Mouse (Mus musculus): ENCODE measurements around the gene Klf12. TPM values are rescaled to one million over a fixed set of nuclear protein-coding genes. Genes with fewer than 3 reads are reported as not detected.

The Klf12 gene
- total RNA-seq, 2 experiments from 2014 or later: 1.2 TPM; not detected in 1

DNA sequence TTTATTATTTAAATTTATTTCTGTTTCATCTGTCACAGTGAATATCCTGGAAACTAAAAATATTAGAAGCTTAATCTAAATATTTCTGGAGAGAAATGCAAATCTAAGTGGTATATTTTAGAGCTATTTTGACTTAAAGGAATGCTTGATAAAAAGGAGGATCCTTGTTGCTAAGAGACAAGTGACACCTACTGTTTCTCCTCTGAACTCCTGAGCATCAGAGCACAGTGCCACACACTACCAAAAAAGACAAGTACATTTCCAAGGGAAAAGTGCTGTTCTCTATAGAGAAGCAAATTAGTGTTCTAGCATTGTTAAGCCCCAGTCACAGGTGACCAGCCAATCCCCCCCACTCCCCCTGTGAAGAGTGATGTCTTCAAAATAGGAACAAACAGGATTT is 127.8 kb downstream of the Klf12 start:
- ATAC-seq (replicated peaks; ENCODE audit: poor library complexity): no peak

DNA sequence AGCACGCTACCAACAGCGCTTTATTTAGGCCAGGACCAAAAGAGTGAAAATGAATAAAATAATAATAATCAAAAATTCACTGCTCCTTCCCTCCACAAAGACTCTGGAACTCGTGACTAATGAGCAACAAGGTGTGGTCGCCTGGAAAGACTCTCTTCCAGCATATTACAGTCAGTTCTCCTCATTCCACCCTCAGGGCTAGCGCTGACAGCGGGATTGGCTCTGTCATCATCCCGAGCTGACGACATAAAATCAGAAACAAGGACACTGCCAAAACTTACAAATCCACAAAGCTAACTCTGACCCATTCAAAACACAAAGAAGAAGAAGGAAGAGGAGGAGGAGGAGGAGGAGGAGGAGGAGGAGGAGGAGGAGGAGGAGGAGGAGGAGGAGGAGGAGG is 136.8 kb downstream of the Klf12 start:
- ATAC-seq (replicated peaks; ENCODE audit: poor library complexity): no peak

DNA sequence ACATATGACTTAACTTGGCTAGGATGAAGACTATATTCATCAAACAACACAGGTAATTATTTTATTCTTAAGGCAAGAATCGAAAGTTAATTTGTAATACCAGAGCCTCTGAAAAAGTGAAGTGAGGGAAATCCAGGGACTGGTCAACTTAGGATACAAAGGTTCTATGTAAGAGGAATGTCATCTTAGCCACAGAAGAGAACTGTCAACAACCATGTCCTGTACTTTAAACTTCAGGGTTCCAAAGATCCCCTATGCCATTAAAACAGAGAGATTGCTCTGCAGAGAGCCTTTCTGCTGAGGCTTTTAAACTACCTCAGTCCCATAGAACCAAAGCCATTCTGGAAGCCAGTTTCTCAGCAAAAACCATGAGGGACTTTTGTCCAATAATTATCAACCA is 144.1 kb downstream of the Klf12 start:
- no peak for ATAC-seq (replicated peaks; ENCODE audit: poor library complexity)

DNA sequence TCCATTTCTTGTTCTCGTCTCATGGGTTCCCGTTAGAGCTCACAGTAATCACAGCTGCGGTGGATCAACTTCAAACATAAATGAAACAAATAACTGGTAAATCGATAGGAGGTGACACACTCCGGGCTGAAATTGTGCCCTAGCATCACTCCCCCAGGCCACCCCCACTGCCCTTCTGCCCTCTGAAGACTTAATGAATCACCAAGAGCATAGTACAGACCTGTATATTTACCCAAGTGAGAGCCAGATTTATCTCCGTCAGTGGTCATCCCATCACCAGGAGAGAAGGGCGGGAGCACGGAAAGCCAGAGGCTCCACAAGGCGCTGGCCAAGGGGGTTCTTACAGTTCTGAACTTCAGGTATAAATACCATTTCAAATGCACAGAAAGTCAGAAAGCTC is 150.2 kb downstream of the Klf12 start:
- no peak for ATAC-seq (replicated peaks; ENCODE audit: poor library complexity)

DNA sequence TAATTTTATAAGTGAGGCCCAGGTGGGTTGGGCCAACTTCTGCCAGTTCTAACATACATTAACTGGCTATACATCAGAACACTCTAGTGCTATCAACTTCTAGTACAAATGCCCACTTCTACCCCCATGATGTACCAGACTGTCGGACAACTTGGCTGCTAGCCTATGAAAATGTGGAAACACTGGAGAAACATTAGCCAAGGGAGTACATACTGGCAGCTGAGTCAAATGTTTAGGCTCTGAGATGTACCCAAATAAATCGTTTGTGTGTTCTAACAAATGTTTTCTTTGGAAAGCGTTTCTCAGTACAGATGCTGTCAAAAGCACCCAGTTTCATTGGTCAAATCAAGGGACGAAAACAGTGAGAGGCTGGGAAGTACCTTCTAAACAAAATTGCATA is 152.0 kb downstream of the Klf12 start:
- no peak for ATAC-seq (replicated peaks; ENCODE audit: poor library complexity)

GRCm38 (mm10) chr14:100126126-100126525 is 158.4 kb downstream of the Klf12 start:
- no peak for ATAC-seq (replicated peaks; ENCODE audit: poor library complexity)

DNA sequence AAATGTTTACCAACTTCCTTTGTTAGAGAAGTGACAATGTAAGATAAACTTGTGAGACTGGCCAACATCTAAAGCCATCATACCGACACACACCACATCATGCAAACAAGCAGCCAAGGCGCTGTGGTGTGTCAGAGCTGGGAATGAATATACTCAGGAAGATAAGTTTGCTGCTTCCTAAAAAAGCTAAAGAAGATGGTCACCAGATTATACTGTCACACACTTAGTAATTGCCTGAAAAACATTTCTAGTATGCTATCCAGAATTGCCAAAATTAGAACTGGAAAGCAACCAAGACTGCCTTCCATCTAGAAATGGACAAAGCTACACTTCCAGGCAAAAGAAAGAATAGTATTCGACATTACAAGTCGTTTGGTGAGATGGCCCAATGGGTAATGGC is 163.4 kb downstream of the Klf12 start:
- no peak for ATAC-seq (replicated peaks; ENCODE audit: poor library complexity)

- ATAC-seq (replicated peaks; ENCODE audit: poor library complexity): no peak
These were observed 164.6 kb downstream of the Klf12 start for GRCm38 (mm10) chr14:100119866-100120265.

- no peak for ATAC-seq (replicated peaks; ENCODE audit: poor library complexity)
These were observed 171.1 kb downstream of the Klf12 start for GRCm38 (mm10) chr14:100113419-100113818.

DNA sequence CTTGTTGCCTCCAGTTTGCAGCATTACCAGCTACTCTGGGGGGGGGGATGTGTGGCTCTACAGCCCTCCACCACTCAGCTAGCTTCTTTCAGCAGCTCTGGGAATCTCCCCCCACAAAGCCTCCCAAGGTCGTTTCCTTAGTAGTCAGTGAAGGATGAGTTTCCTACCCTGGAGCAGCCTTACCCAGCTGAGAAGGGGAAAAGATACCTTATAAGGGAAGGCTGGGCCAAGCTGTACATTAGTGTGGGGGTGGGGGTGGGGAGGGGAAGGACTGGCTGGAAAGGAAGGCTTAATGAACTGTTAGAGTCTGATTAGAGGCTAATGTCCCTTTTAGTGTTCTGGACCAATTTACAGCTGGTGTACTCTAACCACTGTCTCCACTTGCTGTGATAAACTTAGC is 172.7 kb downstream of the Klf12 start:
- ATAC-seq (replicated peaks; ENCODE audit: poor library complexity): no peak

GRCm38 (mm10) chr14:100109563-100109962 is 174.9 kb downstream of the Klf12 start:
- no peak for ATAC-seq (replicated peaks; ENCODE audit: poor library complexity)

DNA sequence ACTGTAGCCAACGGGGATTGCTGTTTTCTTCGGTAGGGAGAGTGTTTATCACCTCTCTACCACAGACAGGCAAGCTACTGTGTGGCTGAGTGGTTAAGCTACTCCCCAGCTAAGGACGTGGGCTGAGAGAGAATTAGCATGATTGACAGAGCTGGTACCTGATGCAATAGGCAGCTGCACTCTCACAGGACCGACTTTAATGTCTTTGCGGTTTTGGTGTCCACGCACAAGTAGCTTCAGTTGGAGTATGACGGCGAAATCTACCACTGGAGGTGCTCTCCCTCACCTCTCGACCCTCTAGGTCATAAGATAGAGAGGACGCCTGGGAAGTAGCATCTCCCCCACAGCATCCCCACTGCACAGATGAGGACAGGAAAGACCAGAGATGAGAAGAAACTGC is 178.9 kb downstream of the Klf12 start:
- no peak for ATAC-seq (replicated peaks; ENCODE audit: poor library complexity)

- ATAC-seq (replicated peaks; ENCODE audit: poor library complexity): no peak
These were observed 179.7 kb downstream of the Klf12 start for GRCm38 (mm10) chr14:100104818-100105217.

DNA sequence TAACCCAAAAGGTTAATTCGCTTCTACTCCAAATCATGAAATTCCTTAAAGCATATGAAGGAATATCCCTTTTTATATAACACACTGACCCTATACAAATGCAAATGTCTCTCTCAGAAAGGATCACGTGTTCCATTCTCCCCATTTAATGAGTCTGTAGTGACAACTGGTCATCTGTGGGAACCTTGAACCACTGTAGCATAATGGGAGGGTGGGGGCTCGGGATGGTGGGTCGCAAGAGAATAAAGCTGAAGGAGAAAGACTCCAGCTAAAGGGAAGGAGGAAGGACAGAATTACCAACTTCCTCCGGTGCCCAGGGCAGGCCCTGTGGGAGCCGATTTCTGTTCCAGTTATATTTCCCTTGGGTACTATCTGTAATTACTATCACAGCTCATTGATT is 180.7 kb downstream of the Klf12 start:
- ATAC-seq (replicated peaks; ENCODE audit: poor library complexity): no peak

DNA sequence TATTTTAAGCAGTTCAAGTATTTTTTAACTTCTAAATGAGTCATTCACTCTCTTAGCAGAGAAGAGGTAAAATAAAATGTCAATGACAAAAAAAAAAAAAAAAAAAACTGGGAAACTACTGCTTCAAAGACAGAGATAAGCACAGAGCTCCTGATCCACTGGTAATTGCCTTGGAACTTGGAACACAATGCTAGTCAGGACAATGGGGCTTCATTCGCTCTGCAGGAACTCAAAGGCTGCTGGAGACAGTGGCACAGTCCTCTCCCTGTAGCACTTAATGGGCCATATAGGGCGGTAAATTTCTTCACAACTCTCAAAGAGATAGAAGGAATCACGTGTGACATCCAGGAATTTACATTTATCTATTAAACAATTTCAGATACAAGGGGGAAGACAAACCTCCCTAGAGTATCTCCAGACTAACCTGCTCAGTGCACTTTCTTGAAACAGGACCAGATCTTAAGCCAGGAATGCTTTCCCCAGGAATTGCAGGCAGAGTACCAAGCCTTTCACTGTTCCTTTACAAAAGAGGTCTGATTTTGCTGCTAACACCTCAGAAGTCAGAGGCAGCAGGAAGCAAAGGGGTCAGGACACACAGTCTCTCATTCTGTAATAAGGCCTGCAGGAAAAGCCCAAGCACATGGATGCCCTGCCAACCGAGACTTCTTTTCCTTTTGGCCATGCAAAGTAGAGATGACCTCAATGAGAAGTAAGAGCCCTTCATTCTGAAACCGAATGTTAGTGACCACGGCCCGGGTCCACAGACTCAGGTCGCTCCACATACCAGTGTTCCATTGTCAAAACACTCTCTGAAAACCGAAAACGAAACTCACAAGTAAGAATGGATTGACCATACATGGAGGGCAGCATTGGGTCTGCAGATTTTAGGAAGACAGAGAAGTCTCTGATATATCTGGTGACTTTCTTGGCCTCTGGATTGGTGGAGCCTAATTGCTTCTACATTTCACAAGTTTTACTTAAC is 187.0 kb downstream of the Klf12 start:
- no peak for ATAC-seq (replicated peaks; ENCODE audit: poor library complexity)

DNA sequence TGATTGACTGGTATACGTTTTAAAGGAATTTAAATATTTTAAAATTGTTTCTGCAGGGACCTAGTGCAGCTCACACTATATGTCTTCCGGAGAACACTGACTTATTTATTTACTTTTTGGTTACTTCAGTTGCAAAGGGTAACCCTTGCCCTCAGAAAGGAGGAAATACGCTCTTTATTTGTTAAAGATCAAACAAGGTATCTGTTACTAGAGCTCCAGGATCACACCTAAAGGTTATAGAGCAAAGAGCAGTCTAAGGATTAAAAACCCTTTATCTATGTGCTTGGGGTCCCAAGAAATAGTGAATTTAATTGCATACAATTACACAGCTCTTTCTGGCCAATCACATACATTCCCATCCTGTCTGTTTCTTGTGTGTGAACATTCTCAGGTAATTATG is 188.7 kb downstream of the Klf12 start:
- ATAC-seq (replicated peaks; ENCODE audit: poor library complexity): no peak

- ATAC-seq (replicated peaks; ENCODE audit: poor library complexity): peak; percentile 88
These were observed 194.0 kb downstream of the Klf12 start for GRCm38 (mm10) chr14:100090517-100090916.

DNA sequence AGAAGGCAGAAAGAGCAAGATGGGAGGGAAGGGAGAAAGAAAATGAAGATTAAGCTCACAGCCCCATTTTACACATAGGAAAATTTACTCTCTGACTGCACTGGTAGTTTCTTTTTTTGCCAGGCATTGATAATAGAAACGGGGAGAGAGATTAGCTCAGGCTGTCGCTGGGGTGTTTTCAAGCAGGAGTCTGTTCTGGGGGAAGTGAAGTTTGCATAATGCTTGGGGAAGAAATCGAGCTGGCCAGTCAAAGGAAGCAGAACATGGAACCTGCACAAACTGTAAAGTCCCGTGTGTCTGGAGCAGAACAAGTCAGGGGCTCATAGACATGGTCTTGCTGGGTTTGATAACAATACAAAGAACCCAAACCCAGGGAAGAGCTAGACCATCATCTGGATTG is 204.9 kb downstream of the Klf12 start:
- ATAC-seq (replicated peaks; ENCODE audit: poor library complexity): peak; percentile 50

DNA sequence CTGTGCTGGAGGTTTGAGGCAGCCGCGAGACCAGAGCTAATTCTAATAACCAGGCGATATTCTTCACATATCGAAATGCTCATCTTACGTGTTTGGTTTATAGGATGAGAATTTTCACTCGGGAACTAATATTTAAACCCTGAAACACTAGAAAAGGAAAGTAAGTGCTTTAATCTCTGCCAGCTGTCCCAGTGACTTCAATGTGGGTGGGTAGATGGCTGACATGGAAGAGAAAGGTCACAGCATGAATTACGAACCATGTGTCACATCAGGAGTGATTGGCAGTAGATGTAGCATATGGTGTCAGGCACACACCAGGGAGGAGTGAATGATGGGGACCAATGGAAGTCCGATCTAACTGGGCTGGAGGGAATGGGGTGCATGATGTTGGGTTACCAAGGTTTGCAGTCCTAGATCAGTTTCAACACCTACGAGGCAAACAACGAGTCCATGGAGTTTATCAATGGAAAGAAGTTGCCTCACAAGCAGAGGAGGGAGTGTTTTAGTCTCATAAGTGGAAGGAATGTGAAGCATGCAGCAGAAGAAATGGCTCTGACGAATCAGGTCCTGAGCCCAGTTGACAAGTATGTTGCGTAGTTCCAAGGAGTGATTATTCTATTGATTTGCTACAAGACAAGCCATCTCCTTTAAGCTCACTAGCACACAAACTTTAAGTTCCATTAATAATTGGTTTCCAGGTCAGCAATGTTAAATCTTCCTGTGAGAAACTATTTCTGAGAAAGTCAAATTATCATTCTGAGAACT is 211.9 kb downstream of the Klf12 start:
- no peak for ATAC-seq (replicated peaks; ENCODE audit: poor library complexity)

- ATAC-seq (replicated peaks; ENCODE audit: poor library complexity): no peak; the same call in 1 of the 2 replicates
These were observed 214.9 kb downstream of the Klf12 start for GRCm38 (mm10) chr14:100069543-100070090.

DNA sequence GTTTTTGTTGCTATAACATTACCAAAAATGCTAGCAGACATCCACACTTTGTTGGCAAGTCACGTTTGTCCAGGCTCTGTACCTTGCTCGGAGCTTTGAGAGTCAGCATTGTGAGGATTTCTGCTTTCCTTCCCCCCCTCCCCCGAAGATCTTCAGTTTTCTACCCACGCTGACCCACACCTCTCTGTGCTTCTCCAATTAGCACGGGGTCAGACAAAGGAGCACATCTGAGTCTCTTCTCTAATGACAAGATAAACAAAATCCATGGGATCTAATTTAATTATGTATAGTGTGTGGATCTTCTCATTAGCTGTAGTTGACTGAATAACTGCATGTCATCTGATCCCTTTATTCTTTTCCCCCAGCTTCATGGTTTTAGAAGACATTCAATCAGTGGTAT is 215.8 kb downstream of the Klf12 start:
- no peak for ATAC-seq (replicated peaks; ENCODE audit: poor library complexity)

DNA sequence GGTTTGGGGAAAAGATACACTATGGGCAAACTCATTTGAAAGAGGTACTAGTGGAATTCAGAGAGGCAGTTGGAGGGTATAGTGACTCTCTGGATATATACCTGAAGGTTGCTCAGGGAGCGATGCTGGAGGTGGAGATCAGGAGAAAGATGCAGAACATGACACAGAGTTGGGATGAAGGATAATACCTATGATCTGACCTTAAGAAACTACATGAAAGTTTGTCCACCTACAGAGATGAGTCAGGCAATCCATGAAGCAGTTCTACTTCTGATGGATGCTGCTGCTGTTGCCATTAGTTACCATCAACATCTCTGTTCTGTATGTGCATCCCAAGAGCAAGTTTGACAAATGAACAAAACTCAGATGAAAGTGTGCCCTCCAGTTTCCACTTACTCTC is 222.0 kb downstream of the Klf12 start:
- ATAC-seq (replicated peaks; ENCODE audit: poor library complexity): no peak

All from megakaryocyte progenitor cell, adult 5-6 weeks (primary cell).